8 mouse cellular contexts compared by ENCODE assay signal in the genomic region with DNA sequence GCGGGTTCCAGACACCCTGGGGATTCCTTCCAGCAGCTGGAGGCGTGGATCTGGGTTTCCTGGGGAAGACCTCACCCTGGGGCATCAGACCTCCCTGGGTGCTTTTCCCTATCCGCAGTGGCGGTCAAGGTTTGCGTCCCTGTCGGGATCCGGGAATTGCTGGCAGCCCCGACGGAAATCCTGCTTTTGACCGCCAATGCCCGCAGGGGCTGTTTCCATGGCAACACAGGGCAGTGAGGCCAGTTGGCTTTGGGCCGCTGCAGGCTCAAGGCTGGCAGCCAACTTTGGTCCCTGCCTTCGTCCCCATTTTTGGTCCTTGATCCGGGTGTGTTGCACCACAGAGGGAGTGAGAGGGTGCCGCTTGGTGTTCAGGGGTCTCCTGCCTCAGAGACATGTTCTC. TPM values are rescaled to one million over a fixed set of nuclear protein-coding genes. Genes with fewer than 3 reads are reported as not detected.
DNase-seq lines count a peak whose midpoint lies in the region; ATAC-seq and TF ChIP-seq lines count a peak whose summit lies in the region.

No protein-coding gene starts in this region.

- H3K27ac ChIP-seq in heart, adult 2 months, result peak overlapping the region; percentile 24
- peak overlapping the region; percentile 83 for H3K27ac ChIP-seq in limb, embryonic 10.5 days
- peak overlapping the region; percentile 39; the same call in 1 of the 2 replicates for H3K27ac ChIP-seq in midbrain, embryonic 13.5 days
- 0 out of 2 replicates have a peak overlapping the region, but pooled peaks have one; percentile 35 for H3K27ac ChIP-seq in stomach, embryonic 15.5 days

- H3K36me3 ChIP-seq in heart, adult 2 months (ENCODE audit: control insufficient read depth, insufficient read depth, low read length), result no peaks in the 10 kb centered on the region
- H3K36me3 ChIP-seq in limb, embryonic 10.5 days, result no peaks in the 10 kb centered on the region
- H3K36me3 ChIP-seq in midbrain, embryonic 13.5 days, result no peaks in the 10 kb centered on the region
- no peaks in the 10 kb centered on the region for H3K36me3 ChIP-seq in stomach, embryonic 15.5 days

- H3K9ac ChIP-seq in heart, adult 2 months (ENCODE audit: low read depth, low read length), result no peak overlapping the region
- H3K9ac ChIP-seq in midbrain, embryonic 13.5 days (replicated peaks), result 0 out of 2 replicates have a peak overlapping the region, but pooled peaks have one; percentile 36
- no peak overlapping the region for H3K9ac ChIP-seq in stomach, embryonic 15.5 days

- DNase-seq in urinary bladder, postnatal 14 days (ENCODE audit: low spot score), result peak; percentile 69
- DNase-seq in urinary bladder, adult 2 months (ENCODE audit: low spot score), result no peak
- peak; percentile 77 for DNase-seq in embryo, embryonic 9.5 days (ENCODE audit: extremely low spot score)
- peak; percentile 69 to 78 for DNase-seq in heart, adult 2 months
- peak; percentile 92 for DNase-seq in kidney, adult 18-20 months
- peak; percentile 93 for DNase-seq in limb, embryonic 10.5 days (ENCODE audit: low spot score)

- H3K27me3 ChIP-seq in heart, adult 2 months (ENCODE audit: control insufficient read depth, insufficient read depth, low read length), result no peaks in the 10 kb centered on the region
- H3K27me3 ChIP-seq in limb, embryonic 10.5 days (ENCODE audit: low read depth, poor library complexity, severe bottlenecking), result peaks cover 61% of the 10 kb centered on the region
- peaks cover 58% of the 10 kb centered on the region for H3K27me3 ChIP-seq in midbrain, embryonic 13.5 days
- peaks cover 16% of the 10 kb centered on the region for H3K27me3 ChIP-seq in stomach, embryonic 15.5 days (replicated peaks)

- peaks cover 9% of the 10 kb centered on the region for H3K4me1 ChIP-seq in heart, adult 2 months (ENCODE audit: control insufficient read depth, insufficient read depth, low read length)
- peaks cover 50% of the 10 kb centered on the region for H3K4me1 ChIP-seq in limb, embryonic 10.5 days
- peaks cover 36% of the 10 kb centered on the region for H3K4me1 ChIP-seq in midbrain, embryonic 13.5 days (replicated peaks)
- H3K4me1 ChIP-seq in stomach, embryonic 15.5 days, result peaks cover 9% of the 10 kb centered on the region

- peak overlapping the region; percentile 46 for H3K4me2 ChIP-seq in midbrain, embryonic 13.5 days (replicated peaks)
- H3K4me2 ChIP-seq in stomach, embryonic 15.5 days, result peak overlapping the region; percentile 45

- H3K9me3 ChIP-seq in limb, embryonic 10.5 days (replicated peaks), result no peaks in the 10 kb centered on the region
- no peaks in the 10 kb centered on the region for H3K9me3 ChIP-seq in midbrain, embryonic 13.5 days
- H3K9me3 ChIP-seq in stomach, embryonic 15.5 days, result no peaks in the 10 kb centered on the region

- WGBS in heart, adult 2 months, result 3% methylated on average over 15 of the region's 15 CpGs
- WGBS in limb, embryonic 10.5 days, result 2% methylated on average over 15 of the region's 15 CpGs
- WGBS in midbrain, embryonic 13.5 days, result 1% methylated on average over 15 of the region's 15 CpGs
- 10% methylated on average over 15 of the region's 15 CpGs for WGBS in stomach, embryonic 15.5 days

- no peak for TF ChIP-seq POLR2A in heart, adult 2 months (IDR thresholded peaks at IDR 0.05; ENCODE audit: insufficient read depth, low read depth, low read length)

- TF ChIP-seq EP300 in heart, adult 2 months (IDR thresholded peaks at IDR 0.05; ENCODE audit: insufficient read depth, low read depth, low read length), result no peak

- H3K4me3 ChIP-seq in heart, adult 2 months, result 0 out of 2 replicates have a peak overlapping the region, but pooled peaks have one; percentile 6
- peak overlapping the region; percentile 44 for H3K4me3 ChIP-seq in limb, embryonic 10.5 days
- H3K4me3 ChIP-seq in midbrain, embryonic 13.5 days (replicated peaks), result peak overlapping the region; percentile 12; the same call in 1 of the 2 replicates
- H3K4me3 ChIP-seq in stomach, embryonic 15.5 days (replicated peaks), result peak overlapping the region; percentile 25

- intact Hi-C loops in heart, adult 2 months (cut with DNase I), result no loop called here

- TF ChIP-seq CTCF in heart, adult 2 months (IDR thresholded peaks at IDR 0.05), result no peak

- no peaks in the 10 kb centered on the region for H3K79me2 ChIP-seq in heart, adult 2 months (replicated peaks; ENCODE audit: control insufficient read depth, insufficient read depth, low read length)

- ATAC-seq in midbrain, embryonic 13.5 days, result no peak
- ATAC-seq in stomach, embryonic 15.5 days (ENCODE audit: insufficient read depth, low FRiP score, low read depth), result no peak

RNA-seq across cellular contexts. Expression of gene Fgr, which starts 1.0 kb away (rescaled TPM):
- polyA plus RNA-seq in urinary bladder, adult 2 months (2012; rRNA removed), result 1.3 and 1.8 TPM in 2 replicates
- under 1 TPM; 0.43 to 0.47 TPM for total RNA-seq in heart, adult 2 months (2021)
- polyA plus RNA-seq in heart, adult 2 months (2012; rRNA removed), result 0.73 and 1.7 TPM in 2 replicates
- polyA plus RNA-seq in limb, embryonic 10.5 days (2016; fragmentation: Nextera tagmentation; extraction: Ambion mirVana), result 0.19 and 0.33 TPM in 2 replicates
- polyA plus RNA-seq in midbrain, embryonic 13.5 days (2015; fragmentation: Nextera tagmentation; extraction: Ambion mirVana), result 0.12 TPM in 1 of 2 replicates, not detected in the other
- polyA plus RNA-seq in stomach, embryonic 15.5 days (2015; fragmentation: Nextera tagmentation; extraction: Ambion mirVana), result 1.6 TPM in 2 replicates

RNA-seq across cellular contexts. Expression of gene Ahdc1, which starts 36.2 kb away (rescaled TPM):
- polyA plus RNA-seq in urinary bladder, adult 2 months (2012; rRNA removed), result 5.3 and 13.3 TPM in 2 replicates
- 10 to 100 TPM; 42.6 to 50.9 TPM for total RNA-seq in heart, adult 2 months (2021)
- 19.5 and 21.8 TPM in 2 replicates for polyA plus RNA-seq in heart, adult 2 months (2012; rRNA removed)
- 13.0 and 13.8 TPM in 2 replicates for polyA plus RNA-seq in limb, embryonic 10.5 days (2016; fragmentation: Nextera tagmentation; extraction: Ambion mirVana)
- polyA plus RNA-seq in midbrain, embryonic 13.5 days (2015; fragmentation: Nextera tagmentation; extraction: Ambion mirVana), result 10.4 and 12.6 TPM in 2 replicates
- polyA plus RNA-seq in stomach, embryonic 15.5 days (2015; fragmentation: Nextera tagmentation; extraction: Ambion mirVana), result 8.2 and 9.3 TPM in 2 replicates

RNA-seq across cellular contexts. Expression of gene Fam76a, which starts 52.5 kb away (rescaled TPM):
- polyA plus RNA-seq in urinary bladder, adult 2 months (2012; rRNA removed), result 44.0 and 44.7 TPM in 2 replicates
- 10 to 100 TPM; 29.5 to 45.1 TPM for total RNA-seq in heart, adult 2 months (2021)
- 13.3 and 16.3 TPM in 2 replicates for polyA plus RNA-seq in heart, adult 2 months (2012; rRNA removed)
- 25.7 and 27.9 TPM in 2 replicates for polyA plus RNA-seq in limb, embryonic 10.5 days (2016; fragmentation: Nextera tagmentation; extraction: Ambion mirVana)
- polyA plus RNA-seq in midbrain, embryonic 13.5 days (2015; fragmentation: Nextera tagmentation; extraction: Ambion mirVana), result 39.1 and 45.1 TPM in 2 replicates
- 39.3 and 45.5 TPM in 2 replicates for polyA plus RNA-seq in stomach, embryonic 15.5 days (2015; fragmentation: Nextera tagmentation; extraction: Ambion mirVana)

Comparison
In these comparisons a context has a peak if more than half of its experiments do, and no peak if none do; other contexts are left out.
1. H3K27ac ChIP-seq: peak in every context shown above with its lines; median percentile 83 in limb, embryonic 10.5 days; 39 in midbrain, embryonic 13.5 days; 35 in stomach, embryonic 15.5 days; 24 in heart, adult 2 months.